Mouse (Mus musculus) adrenal gland (tissue): ENCODE results near the gene Ankrd49.

Experiments used
- intact Hi-C: fragments of 180-260 bp; cut with DNase I; formaldehyde crosslinking; loops from one replicate; pipeline ENCODE4 v1.15.1; 2025

Ankrd49 gene

GRCm38 (mm10) chr9:14750901-14751502, 33.7 kb downstream of the Ankrd49 start:
- intact Hi-C loops, result no loop called here

- intact Hi-C loops, result no loop called here
These were observed 44.3 kb downstream of the Ankrd49 start, which contains the start of gene Piwil4 for GRCm38 (mm10) chr9:14740151-14740924. Gene Piwil4, minus strand, starts transcription at chr9:14740733.

GRCm38 (mm10) chr9:14739498-14740150, 45.0 kb downstream of the Ankrd49 start:
- intact Hi-C loops, result no loop called here

GRCm38 (mm10) chr9:14730941-14731541, 53.6 kb downstream of the Ankrd49 start:
- intact Hi-C loops, result no loop called here
